Mouse (Mus musculus): ENCODE measurements around the gene G6pc.
"Not testable (repeated sequence)": the region's sequence is repeated elsewhere in the genome, so short reads cannot be mapped to it uniquely, and the experiment has no call there.

The G6pc gene

DNA sequence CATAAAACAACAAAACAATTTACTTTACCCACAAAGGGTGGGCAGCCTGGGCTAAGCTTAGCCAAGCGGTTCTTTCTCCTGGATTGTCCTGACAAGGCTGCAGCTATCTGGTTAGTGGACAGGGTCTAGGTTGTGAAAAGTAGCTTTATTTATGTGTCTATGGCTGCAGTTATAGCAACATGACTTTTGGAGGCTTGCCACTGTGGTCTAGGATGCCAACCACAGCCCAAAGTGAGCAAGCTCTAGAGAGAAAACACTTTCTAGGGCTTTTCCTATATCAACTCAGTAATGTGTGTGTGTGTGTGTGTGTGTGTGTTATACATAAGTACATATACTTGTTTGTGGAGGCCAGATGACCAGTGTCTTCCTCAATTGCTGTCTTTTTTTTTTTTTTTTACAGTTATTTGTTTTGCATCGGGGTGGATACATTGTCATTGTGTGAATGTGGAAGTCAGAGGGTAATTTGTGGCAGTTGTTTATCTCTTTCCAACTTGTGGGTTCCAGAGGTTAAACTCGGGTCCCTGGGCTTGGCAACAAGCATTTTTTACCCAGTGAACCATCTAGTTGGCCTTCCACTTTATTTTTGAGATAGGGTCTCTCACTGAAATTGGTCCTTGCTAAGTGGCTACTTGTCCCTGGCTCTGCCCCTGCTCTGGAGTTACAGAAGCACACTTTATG lies 9.7 kb upstream of the G6pc start:
- DNase-seq (ENCODE audit: low spot score): no peak

- peak; percentile 10 for DNase-seq (ENCODE audit: low spot score)
These were observed 7.6 kb upstream of the G6pc start for GRCm38 (mm10) chr11:101359776-101360175.

DNA sequence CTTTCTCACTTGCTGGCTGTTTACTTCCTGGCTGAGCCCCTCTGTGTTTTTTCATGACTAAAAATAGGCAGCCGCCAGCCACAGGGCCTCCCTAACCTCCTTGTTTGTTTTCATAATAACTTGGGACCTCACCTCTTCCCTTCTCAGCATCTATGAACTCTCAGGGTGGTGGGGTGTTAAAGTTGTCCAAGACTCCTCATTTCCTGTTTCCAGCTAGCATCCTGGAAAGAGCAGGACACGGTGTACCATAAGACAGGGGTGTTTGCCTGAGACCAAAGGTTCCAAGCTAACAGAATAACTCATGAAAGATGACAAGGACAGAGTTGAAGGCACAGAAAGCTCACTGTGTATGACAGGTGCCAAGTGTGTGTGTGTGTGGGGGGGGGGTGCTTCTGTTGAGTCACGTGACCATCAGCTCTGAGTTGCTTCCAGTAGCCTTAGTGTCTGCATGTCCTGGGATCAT lies 6.7 kb upstream of the G6pc start:
- DNase-seq (ENCODE audit: low spot score): no peak

DNA sequence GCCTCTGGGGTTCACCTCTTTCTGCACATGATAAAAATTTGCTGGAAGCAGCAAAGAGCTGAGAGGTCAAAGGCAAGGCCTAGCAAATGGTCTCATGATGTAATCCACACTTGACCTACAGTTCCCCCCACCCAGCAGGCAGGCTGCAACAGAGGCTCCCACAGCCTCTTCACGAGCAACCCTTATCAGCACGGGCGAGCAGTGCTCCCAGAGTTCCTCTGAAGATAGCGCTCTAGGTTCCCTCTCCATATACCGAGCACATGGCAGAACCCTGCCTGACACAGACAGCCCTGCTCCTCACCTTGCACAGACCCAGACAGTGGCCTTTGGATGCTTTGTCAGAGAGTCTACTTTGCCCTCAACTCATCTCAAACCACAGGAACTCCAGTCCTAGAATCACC lies 2.8 kb upstream of the G6pc start:
- DNase-seq (ENCODE audit: low spot score): no peak

DNA sequence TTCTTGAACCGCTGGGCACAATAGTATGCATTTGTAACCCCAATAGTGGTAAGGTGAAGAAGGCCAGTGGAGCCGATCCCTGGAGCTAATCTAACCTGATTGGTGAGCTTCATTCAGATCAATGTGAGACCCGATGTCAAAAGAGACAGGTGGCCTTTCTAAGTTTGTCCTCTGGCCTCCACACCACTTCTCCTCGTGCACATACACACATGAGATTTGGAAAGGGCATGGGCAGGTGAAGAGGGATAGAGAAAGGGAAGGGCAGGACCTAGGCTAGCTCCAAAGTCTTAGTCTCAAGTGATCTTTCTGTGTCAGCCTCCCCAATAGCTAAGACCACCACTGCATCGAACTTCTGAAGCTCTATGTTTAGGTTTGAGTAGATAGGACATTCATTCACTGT lies 2.8 kb downstream of the G6pc start:
- DNase-seq (ENCODE audit: low spot score): no peak

DNA sequence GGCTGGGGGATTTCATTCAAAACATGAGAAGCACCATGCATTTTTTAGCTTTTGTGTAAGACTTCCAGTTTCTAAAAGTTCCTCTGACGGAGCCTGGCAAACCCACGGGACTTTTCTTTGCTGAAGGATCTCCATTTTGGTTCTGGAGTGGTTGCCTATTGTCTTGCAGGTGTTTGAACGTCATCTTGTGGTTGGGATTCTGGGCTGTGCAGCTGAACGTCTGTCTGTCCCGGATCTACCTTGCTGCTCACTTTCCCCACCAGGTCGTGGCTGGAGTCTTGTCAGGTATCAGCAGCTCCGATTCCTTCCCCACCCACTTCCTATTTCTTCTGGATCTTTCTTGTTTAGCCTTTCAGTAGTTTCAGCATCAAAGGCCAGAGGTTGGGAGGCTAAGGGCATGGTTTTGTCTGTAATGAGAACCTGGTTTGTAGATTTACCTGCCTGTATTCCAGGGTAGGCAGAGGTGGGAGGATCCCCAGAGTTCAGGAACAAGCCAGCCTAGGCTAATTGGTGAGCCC lies 7.1 kb downstream of the G6pc start:
- DNase-seq (ENCODE audit: low spot score): no peak

DNA sequence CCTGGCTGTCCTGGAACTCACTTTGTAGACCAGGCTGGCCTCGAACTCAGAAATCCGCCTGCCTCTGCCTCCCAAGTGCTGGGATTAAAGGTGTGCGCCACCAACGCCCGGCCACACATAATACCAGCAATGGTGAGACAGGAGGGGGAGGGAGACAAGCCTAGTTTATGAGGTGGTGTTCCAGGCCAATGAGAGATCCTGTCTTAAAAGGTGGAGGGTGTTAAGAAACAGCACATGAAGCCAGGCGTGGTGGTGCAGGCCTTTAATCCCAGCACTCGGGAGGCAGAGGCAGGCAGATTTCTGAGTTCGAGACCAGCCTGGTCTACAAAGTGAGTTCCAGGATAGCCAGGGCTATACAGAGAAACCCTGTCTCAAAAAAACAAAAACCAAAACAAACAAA lies 10.8 kb downstream of the G6pc start:
- not testable (repeated sequence) for DNase-seq (ENCODE audit: low spot score)

GRCm38 (mm10) chr11:101378926-101379325 lies 11.6 kb downstream of the G6pc start:
- no peak for DNase-seq (ENCODE audit: low spot score)

DNA sequence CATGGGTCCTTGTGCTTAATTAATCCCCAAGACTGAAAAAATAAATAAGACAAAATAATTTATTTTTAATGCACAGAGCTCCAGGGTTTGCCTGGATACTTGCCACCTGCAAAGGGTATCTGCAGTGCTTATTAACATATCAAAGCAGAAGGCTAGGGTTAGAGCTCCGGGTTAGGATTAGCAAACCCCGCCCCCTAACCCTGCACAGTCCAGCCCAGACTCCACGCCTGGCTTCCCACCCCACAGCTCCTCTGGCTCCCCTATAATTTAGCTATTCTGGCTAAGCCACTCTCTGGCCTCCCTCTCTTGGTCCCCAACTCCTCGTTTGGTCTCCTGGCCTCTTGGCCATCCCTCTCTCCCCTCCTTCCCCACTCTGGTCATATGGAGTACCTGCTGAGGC lies 14.5 kb downstream of the G6pc start:
- DNase-seq (ENCODE audit: low spot score): no peak

DNA sequence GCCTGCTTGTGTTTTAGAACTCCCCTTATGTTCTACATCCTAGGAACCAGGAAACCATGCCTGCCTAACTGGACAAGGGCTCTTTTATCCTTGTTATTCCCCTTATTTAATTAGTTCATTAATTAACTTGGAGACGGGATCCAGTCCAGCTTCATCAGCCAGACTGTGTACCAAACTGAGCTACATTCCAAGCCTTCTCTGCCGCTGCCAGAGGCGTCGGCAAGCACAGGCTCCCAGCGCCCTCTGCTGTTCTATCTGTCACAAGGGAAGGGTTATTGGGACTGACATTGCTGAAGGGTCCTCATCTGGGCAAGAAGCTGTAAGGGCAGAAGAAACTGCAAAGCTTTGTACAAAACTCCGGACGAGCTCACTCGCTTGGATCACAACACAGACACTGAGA lies 27.7 kb downstream of the G6pc start:
- DNase-seq (ENCODE audit: low spot score): peak; percentile 55

DNA sequence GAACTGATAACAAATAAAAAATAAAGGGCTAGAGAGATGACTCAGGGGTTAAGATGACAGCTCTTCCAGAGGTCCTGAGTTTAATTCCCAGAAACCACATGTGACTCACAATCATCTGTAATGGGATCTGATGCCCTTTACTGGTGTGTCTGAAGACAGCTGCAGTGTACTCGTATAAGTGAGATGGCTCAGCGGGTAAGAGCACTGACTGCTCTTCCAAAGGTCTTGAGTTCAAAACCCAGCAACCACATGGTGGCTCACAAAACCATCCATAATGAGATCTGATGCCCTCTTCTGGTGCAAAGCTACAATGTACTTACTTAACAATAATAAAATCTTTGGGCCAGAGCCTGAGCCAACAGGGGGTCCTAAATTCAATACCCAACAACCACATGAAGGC lies 47.9 kb downstream of the G6pc start:
- no peak for DNase-seq (ENCODE audit: low spot score)

DNA sequence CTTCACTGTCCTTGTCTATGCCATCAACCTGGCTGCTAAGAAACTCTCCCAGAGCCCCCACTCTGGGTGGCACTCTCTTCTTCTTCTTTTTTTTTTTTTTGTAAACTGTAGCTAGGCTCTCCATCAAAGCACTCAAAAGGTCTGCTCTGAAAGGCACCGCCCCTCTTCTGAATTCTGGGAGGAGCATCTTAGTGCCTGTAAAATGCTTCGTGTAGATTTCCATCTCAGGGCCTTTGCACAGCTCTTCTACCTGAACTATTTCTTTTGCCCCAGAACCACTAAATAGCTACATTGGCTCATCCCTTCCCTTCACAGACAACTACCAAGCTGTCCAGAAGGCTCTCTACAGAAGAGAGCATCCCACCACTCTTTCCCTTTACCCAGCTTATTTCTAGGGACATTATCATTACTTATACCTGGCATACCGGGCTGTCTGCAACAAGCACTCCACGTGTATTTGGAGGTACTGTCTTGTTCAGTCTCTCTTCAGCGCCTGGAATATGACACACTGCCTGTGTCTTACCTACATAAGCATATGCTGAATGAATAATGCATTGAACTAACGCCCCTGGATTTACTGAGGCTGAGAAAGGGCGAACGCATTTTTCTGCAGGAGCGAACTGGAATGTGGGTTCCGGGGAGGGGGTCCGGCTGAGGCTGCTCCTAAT lies 49.2 kb downstream of the G6pc start:
- DNase-seq (ENCODE audit: low spot score): no peak

- peak; percentile 72 for DNase-seq (ENCODE audit: low spot score)
These were observed 49.9 kb downstream of the G6pc start, which contains the start of gene Aarsd1 for GRCm38 (mm10) chr11:101417101-101417855. Gene Aarsd1 (minus strand): TSS chr11:101417615.

GRCm38 (mm10) chr11:101418991-101419390 lies 51.6 kb downstream of the G6pc start:
- no peak for DNase-seq (ENCODE audit: low spot score)

GRCm38 (mm10) chr11:101419610-101420009 lies 52.2 kb downstream of the G6pc start:
- no peak for DNase-seq (ENCODE audit: low spot score)

DNA sequence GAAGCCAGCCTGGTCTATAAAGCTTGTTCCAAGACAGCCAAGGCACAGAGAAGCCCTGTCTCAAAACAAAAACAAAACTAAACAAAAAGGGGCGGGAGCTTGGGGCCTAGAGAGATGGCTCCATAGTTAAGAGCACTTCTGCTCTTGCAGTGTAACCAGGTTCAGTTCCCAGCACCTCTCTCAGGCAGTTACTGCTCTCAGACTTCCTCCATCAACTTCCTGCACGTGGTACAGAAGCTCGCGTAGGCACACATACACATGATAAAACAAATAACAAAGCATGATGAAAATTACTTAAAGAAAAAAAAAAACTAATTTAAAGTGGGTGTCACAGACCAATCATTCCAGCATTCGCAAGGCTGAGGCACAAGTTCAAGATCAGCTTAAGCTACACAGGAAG lies 52.8 kb downstream of the G6pc start:
- no peak for DNase-seq (ENCODE audit: low spot score)

DNA sequence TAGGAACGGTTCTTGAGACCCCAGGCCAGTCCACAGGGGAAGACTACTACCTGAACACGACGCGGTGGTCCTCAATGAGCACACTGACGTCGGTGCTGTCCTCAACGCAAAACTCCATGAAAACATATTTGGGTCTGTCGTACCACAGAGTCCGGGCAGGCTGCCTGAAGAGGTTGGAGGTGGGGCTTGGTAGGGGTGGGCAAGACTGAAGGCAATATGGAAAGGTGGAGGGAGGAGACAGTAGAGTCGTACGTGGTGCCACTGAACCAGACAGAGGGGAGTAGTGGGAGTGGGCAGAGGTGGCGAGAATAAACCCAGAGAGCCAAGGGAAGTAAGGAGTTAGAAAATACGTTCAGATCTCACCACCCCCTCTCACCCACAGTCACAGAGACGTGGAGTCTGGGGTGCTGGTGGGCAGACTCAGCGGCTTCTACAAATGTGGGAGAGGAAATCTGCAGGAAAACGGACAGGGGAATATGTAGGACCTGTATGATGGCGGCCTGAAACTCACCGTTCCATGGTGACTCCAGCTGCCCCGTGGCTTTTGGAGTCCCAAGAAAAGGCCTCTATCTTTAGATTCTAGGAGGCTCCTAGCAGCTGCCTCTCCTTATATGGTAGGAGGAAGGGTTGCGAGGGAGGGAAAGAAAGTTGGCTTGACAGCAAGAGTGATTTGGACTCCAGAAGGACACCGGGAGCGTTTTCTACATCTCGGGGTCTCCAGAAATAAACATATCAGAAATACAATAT lies 56.9 kb downstream of the G6pc start, which contains the start of gene Gm27029:
Gm27029 (minus strand) TSS at position 692 of the 747 bp plus-strand sequence.
- DNase-seq (ENCODE audit: low spot score): no peak

GRCm38 (mm10) chr11:101424925-101425813 lies 57.8 kb downstream of the G6pc start, which contains the start of the genes Rundc1 and Ptges3l:
Gene Rundc1 (plus strand): TSS chr11:101425085.
Gene Ptges3l (minus strand): TSS chr11:101425333.
- peak; percentile 95 for DNase-seq (ENCODE audit: low spot score)

GRCm38 (mm10) chr11:101426165-101426564 lies 58.8 kb downstream of the G6pc start:
- DNase-seq (ENCODE audit: low spot score): no peak
